In genomic region chr10:125388481-125388875, GRCm38 (mm10) we compare ENCODE assay signal across 7 mouse cellular contexts. TPM values are rescaled to one million over a fixed set of nuclear protein-coding genes. Genes with fewer than 3 reads are reported as not detected.
DNase-seq lines count a peak whose midpoint lies in the region; ATAC-seq and TF ChIP-seq lines count a peak whose summit lies in the region.

No protein-coding gene starts in this region.

- peaks cover 10% of the 10 kb centered on the region for H3K4me1 ChIP-seq in E14TG2a.4 (replicated peaks; ENCODE audit: low read depth, low read length)
- H3K4me1 ChIP-seq in embryonic fibroblast, embryonic 13.5 days (ENCODE audit: control insufficient read depth, insufficient read depth, low read length): no peaks in the 10 kb centered on the region
- H3K4me1 ChIP-seq in hindbrain, embryonic 15.5 days (replicated peaks): peaks cover 14% of the 10 kb centered on the region
- H3K4me1 ChIP-seq in limb, embryonic 14.5 days (ENCODE audit: control insufficient read depth, insufficient read depth, low read length): peaks cover 11% of the 10 kb centered on the region
- H3K4me1 ChIP-seq in midbrain, postnatal 0 days (ENCODE audit: insufficient read depth, low read length): peaks cover 6% of the 10 kb centered on the region

- no peak for TF ChIP-seq POLR2A in embryonic fibroblast, embryonic 13.5 days (IDR thresholded peaks at IDR 0.05; ENCODE audit: low read depth, low read length)
- no peak for TF ChIP-seq POLR2A in limb, embryonic 14.5 days (IDR thresholded peaks at IDR 0.05; ENCODE audit: borderline replicate concordance, extremely low read depth, insufficient read depth, insufficient read length)

- WGBS in hindbrain, embryonic 15.5 days: 16% methylated on average over 7 of the region's 7 CpGs
- 20% methylated on average over 7 of the region's 7 CpGs for WGBS in limb, embryonic 14.5 days
- 14% methylated on average over 7 of the region's 7 CpGs for WGBS in midbrain, postnatal 0 days

- H3K9me3 ChIP-seq in E14TG2a.4 (ENCODE audit: low read length): no peaks in the 10 kb centered on the region; the same call in 1 of the 2 replicates
- no peaks in the 10 kb centered on the region for H3K9me3 ChIP-seq in hindbrain, embryonic 15.5 days
- H3K9me3 ChIP-seq in limb, embryonic 14.5 days (ENCODE audit: control insufficient read depth, low read length): no peaks in the 10 kb centered on the region
- no peaks in the 10 kb centered on the region for H3K9me3 ChIP-seq in midbrain, postnatal 0 days (ENCODE audit: low read length)

- peak; percentile 1 for DNase-seq in T-cell, adult 2 months (ENCODE audit: low spot score)
- DNase-seq in limb, embryonic 14.5 days (ENCODE audit: low spot score): no peak
- DNase-seq in midbrain, postnatal 0 days (ENCODE audit: low spot score): peak; percentile 19

- H3K27me3 ChIP-seq in E14TG2a.4 (ENCODE audit: insufficient read depth, low read length): peaks cover 49% of the 10 kb centered on the region
- no peaks in the 10 kb centered on the region for H3K27me3 ChIP-seq in hindbrain, embryonic 15.5 days
- H3K27me3 ChIP-seq in limb, embryonic 14.5 days (ENCODE audit: control insufficient read depth, insufficient read depth, low read length): no peaks in the 10 kb centered on the region
- H3K27me3 ChIP-seq in midbrain, postnatal 0 days (ENCODE audit: insufficient read depth, low read length): no peaks in the 10 kb centered on the region

- H3K9ac ChIP-seq in hindbrain, embryonic 15.5 days: peak overlapping the region; percentile 85
- peak overlapping the region; percentile 67 for H3K9ac ChIP-seq in limb, embryonic 14.5 days (ENCODE audit: low read depth, low read length, severe bottlenecking)
- H3K9ac ChIP-seq in midbrain, postnatal 0 days (replicated peaks; ENCODE audit: low read length, poor library complexity, severe bottlenecking): peak overlapping the region; percentile 84

- no peak for TF ChIP-seq CTCF in E14TG2a.4 (conservative IDR thresholded peaks at IDR 0.05; ENCODE audit: low read length)
- TF ChIP-seq CTCF in embryonic fibroblast, embryonic 13.5 days (IDR thresholded peaks at IDR 0.05; ENCODE audit: borderline replicate concordance, insufficient read depth, low read length): no peak
- TF ChIP-seq CTCF in midbrain, postnatal 0 days (IDR thresholded peaks at IDR 0.05): no peak

- H3K27ac ChIP-seq in embryonic fibroblast, embryonic 13.5 days (ENCODE audit: insufficient read depth, low read length): no peak overlapping the region
- peak overlapping the region; percentile 89 for H3K27ac ChIP-seq in hindbrain, embryonic 15.5 days (replicated peaks)
- H3K27ac ChIP-seq in limb, embryonic 14.5 days (replicated peaks; ENCODE audit: low read depth, low read length): no peak overlapping the region
- peak overlapping the region; percentile 87 for H3K27ac ChIP-seq in midbrain, postnatal 0 days (ENCODE audit: low read depth, low read length)

- no peaks in the 10 kb centered on the region for H3K36me3 ChIP-seq in E14TG2a.4 (ENCODE audit: insufficient read depth, low read length)
- no peaks in the 10 kb centered on the region for H3K36me3 ChIP-seq in hindbrain, embryonic 15.5 days
- H3K36me3 ChIP-seq in limb, embryonic 14.5 days (ENCODE audit: control insufficient read depth, insufficient read depth, low read length): no peaks in the 10 kb centered on the region
- H3K36me3 ChIP-seq in midbrain, postnatal 0 days (ENCODE audit: insufficient read depth, low read length): no peaks in the 10 kb centered on the region

- peak; percentile 46; the same call in 1 of the 2 replicates for ATAC-seq in hindbrain, embryonic 15.5 days (ENCODE audit: low FRiP score, low read depth)
- ATAC-seq in limb, embryonic 14.5 days (ENCODE audit: low FRiP score, low read depth): no peak
- peak; percentile 25; the same call in 1 of the 2 replicates for ATAC-seq in midbrain, postnatal 0 days (ENCODE audit: low FRiP score)
- no peak for ATAC-seq in inflammation-experienced regulatory T-cells, adult 6 months

- H3K4me3 ChIP-seq in E14TG2a.4 (replicated peaks; ENCODE audit: low read length): peak overlapping the region; percentile 81
- peak overlapping the region; percentile 65 for H3K4me3 ChIP-seq in embryonic fibroblast, embryonic 13.5 days (ENCODE audit: insufficient read depth, low read length)
- peak overlapping the region; percentile 85 for H3K4me3 ChIP-seq in hindbrain, embryonic 15.5 days
- H3K4me3 ChIP-seq in limb, embryonic 14.5 days (replicated peaks; ENCODE audit: low read length): peak overlapping the region; percentile 69
- peak overlapping the region; percentile 56 for H3K4me3 ChIP-seq in midbrain, postnatal 0 days (ENCODE audit: low read depth, low read length)

- H3K4me2 ChIP-seq in hindbrain, embryonic 15.5 days: peak overlapping the region; percentile 79
- H3K4me2 ChIP-seq in limb, embryonic 14.5 days (replicated peaks; ENCODE audit: low read depth, low read length, severe bottlenecking): peak overlapping the region; percentile 91
- peak overlapping the region; percentile 62 for H3K4me2 ChIP-seq in midbrain, postnatal 0 days (ENCODE audit: low read depth, low read length, poor library complexity, severe bottlenecking)

RNA-seq across cellular contexts. Expression of gene Slc16a7, which starts 0.8 kb away (rescaled TPM):
- 7.6 and 8.5 TPM in 2 replicates for polyA plus RNA-seq in embryonic fibroblast, embryonic 13.5 days (2011; ENCODE audit: insufficient read length, low read depth, missing spikeins)
- polyA plus RNA-seq in hindbrain, embryonic 15.5 days (2015; fragmentation: Nextera tagmentation; extraction: Ambion mirVana): 8.2 and 10.5 TPM in 2 replicates
- polyA plus RNA-seq in limb, embryonic 14.5 days (2012; rRNA removed): 5.3 and 6.2 TPM in 2 replicates
- 4.5 and 5.1 TPM in 2 replicates for polyA plus RNA-seq in limb, embryonic 14.5 days (2014; fragmentation: Nextera tagmentation; extraction: Ambion mirVana)
- 17.4 and 19.6 TPM in 2 replicates for total RNA-seq in midbrain, postnatal 0 days (2014; rRNA removed)
- 5.9 and 9.1 TPM in 2 replicates for polyA plus RNA-seq in midbrain, postnatal 0 days (2015; fragmentation: Nextera tagmentation; extraction: Ambion mirVana)
- under 1 TPM in 1 of 3 experiments, not detected in 2; 0.21 TPM for polyA plus RNA-seq in inflammation-experienced regulatory T-cells, adult 6 months (2017; shearing (Covaris generic))

Comparison
In these comparisons a context has a peak if more than half of its experiments do, and no peak if none do; other contexts are left out.
1. H3K27ac ChIP-seq: peak in hindbrain, embryonic 15.5 days (single experiment) and midbrain, postnatal 0 days (single experiment); none in embryonic fibroblast, embryonic 13.5 days (single experiment) and limb, embryonic 14.5 days (single experiment).
2. ATAC-seq: peak in hindbrain, embryonic 15.5 days (single experiment) and midbrain, postnatal 0 days (single experiment); none in limb, embryonic 14.5 days (single experiment) and inflammation-experienced regulatory T-cells, adult 6 months (single experiment).
3. Peak in every context shown above with its lines, with median percentiles within 50 percentile points of each other: H3K4me3 ChIP-seq, H3K4me2 ChIP-seq and H3K9ac ChIP-seq.